Mouse (Mus musculus) liver, adult 2 months (tissue): ENCODE measurements around the gene Fbxl17.

Experiments
- CTCF ChIP-seq: fragments of 200-500 bp; IDR thresholded peaks from 2 replicates; pipeline ENCODE4 v1.5.1; 2011; ENCODE audit warnings: low read depth, low read length, control low read depth
- POLR2A ChIP-seq: fragments of 200-500 bp; IDR thresholded peaks from 2 replicates; pipeline ENCODE4 v1.6.1; 2011; ENCODE audit warnings: low read length, control low read depth; ENCODE audit not compliant: insufficient read depth; ENCODE audit errors: extremely low read depth

- no peak for TF ChIP-seq POLR2A
- no peak for TF ChIP-seq CTCF
Observed at GRCm38 (mm10) chr17:63037562-63037961, 462.3 kb downstream of the Fbxl17 start.
